Mouse (Mus musculus) hindbrain, embryonic 15.5 days (tissue): ENCODE measurements around the gene Tgfbr3. TPM values are rescaled to one million over a fixed set of nuclear protein-coding genes. Genes with fewer than 3 reads are reported as not detected.

Experiments used
- ATAC-seq: fragments of 200-750 bp; cut with Nextera tagmentation; 2 replicates; pipeline ENCODE4 v1.8.0; 2017; ENCODE audit warnings: low read depth, moderate number of reproducible peaks, moderate TSS enrichment; ENCODE audit not compliant: low FRiP score
- H3K27ac ChIP-seq: fragments of 300-500 bp; sonication (generic); replicated peaks from 2 replicates; pipeline ENCODE4 v1.5.1; 2015; ENCODE audit warnings: mild to moderate bottlenecking, inconsistent platforms
- H3K27me3 ChIP-seq: fragments of 300-500 bp; sonication (generic); 2 replicates; pipeline ENCODE4 v1.6.1; 2015; ENCODE audit warnings: control low read depth, inconsistent platforms
- H3K36me3 ChIP-seq: fragments of 300-500 bp; sonication (generic); 2 replicates; pipeline ENCODE4 v1.6.1; 2015; ENCODE audit warnings: control low read depth, inconsistent platforms
- H3K4me1 ChIP-seq: fragments of 300-500 bp; sonication (generic); replicated peaks from 2 replicates; pipeline ENCODE4 v1.6.1; 2015; ENCODE audit warnings: control low read depth, inconsistent platforms
- H3K4me2 ChIP-seq: fragments of 300-500 bp; sonication (generic); 2 replicates; pipeline ENCODE4 v1.6.1; 2015; ENCODE audit warnings: moderate library complexity, mild to moderate bottlenecking, inconsistent platforms
- H3K4me3 ChIP-seq: fragments of 300-500 bp; sonication (generic); 2 replicates; pipeline ENCODE4 v1.5.1; 2015; ENCODE audit warnings: mild to moderate bottlenecking, inconsistent platforms
- H3K9ac ChIP-seq: fragments of 300-500 bp; sonication (generic); 2 replicates; pipeline ENCODE4 v1.6.1; 2015; ENCODE audit warnings: inconsistent platforms
- H3K9me3 ChIP-seq: fragments of 300-500 bp; sonication (generic); 2 replicates; pipeline ENCODE4 v1.6.1; 2016; ENCODE audit warnings: control low read depth, inconsistent platforms
- WGBS: fragments of 180-500 bp; shearing (Covaris S2); methylation state at CpG from one replicate; pipeline ENCODE4 v1.1.7; 2015; 5-methylcytosine and 5-hydroxymethylcytosine counted together
- polyA plus RNA-seq: library from polyadenylated mRNA; unstranded; fragments of >200 nt; fragmentation: Nextera tagmentation; extraction: Ambion mirVana; gene quantifications from 2 replicates; pipeline ENCODE4 v1.2.1, GENCODE M21; 2015

The Tgfbr3 gene
- polyA plus RNA-seq, result 6.0 and 7.5 TPM in 2 replicates

DNA sequence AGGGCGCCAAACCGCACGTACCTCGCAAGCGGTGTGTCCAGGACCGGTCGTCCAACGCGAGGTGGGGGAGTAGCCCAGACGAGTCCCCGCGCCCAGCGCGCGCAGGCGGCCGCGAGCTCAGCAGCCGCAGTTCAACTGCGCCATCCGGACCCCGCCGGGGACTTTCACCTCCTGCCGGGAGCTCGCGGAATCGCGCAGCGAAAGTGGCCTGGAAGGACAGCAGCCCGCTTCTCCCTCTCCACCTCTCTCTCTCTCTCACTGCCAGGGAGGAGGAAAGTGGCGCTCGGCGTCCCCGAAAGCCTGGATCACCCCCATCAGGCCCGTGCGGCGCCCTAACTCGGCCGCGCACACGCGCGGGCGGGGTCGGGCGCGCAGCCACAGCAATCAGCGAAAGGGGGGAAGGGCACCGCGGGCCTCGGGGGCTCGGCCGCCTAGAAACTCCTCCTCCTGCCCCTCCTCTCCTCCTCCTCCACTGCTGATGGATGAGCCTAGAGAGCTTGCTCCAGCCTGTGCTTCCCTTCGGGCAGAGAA is at the start of gene Tgfbr3:
Gene Tgfbr3, minus strand, starts transcription at position 396 of the 531 bp plus-strand sequence.
- Histone ChIP-seq H3K27me3 (peaks cover 8% of the 10 kb centered on the region; the same call in 1 of the 2 replicates), H3K36me3 (no peaks in the 10 kb centered on the region), H3K9me3 (no peaks in the 10 kb centered on the region), H3K27ac (peak within 1 kb of the TSS; percentile 75), H3K4me3 (peak within 1 kb of the TSS; percentile 56), H3K4me2 (peak within 1 kb of the TSS; percentile 98), H3K4me1 (peaks cover 16% of the 10 kb centered on the region), H3K9ac (peak within 1 kb of the TSS; percentile 50)
- under 1% methylated on average over 37 of the region's 54 CpGs for WGBS
- ATAC-seq, result peak; percentile 92

DNA sequence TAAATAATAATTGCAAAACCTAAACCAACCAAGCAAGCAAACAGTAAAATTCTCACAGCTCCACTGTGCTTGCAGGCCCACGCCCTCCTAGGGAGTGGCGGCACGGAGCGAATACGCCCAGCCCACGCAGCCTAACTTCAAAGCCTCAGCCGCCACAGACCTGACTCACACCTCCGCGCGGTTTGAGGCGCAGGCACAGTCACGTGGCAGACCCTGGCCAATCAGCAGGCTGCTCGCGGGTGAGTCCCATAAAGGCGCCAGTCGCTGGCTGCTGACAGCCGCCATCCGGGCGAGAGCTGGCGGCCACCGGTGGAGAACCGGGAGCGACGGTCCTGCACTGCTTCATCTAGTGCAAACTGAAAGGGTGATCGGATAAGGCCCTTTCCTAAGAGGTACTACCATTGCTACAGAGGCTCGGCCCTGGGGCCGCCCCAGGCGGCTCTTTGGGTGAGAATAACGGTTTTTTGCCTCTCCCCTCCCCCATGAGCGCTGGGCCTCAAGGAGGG is 41.5 kb upstream of the Tgfbr3 start, which contains the start of gene Brdt:
Gene Brdt, plus strand, starts transcription at position 244 of the 506 bp plus-strand sequence.
- Histone ChIP-seq H3K4me2 (no peak within 1 kb of the TSS), H3K4me1 (no peaks in the 10 kb centered on the region), H3K9ac (no peak within 1 kb of the TSS), H3K27ac (no peak within 1 kb of the TSS), H3K36me3 (no peaks in the 10 kb centered on the region), H3K9me3 (no peaks in the 10 kb centered on the region), H3K27me3 (no peaks in the 10 kb centered on the region), H3K4me3 (no peak within 1 kb of the TSS)
- ATAC-seq, result no peak
- WGBS, result 91% methylated on average over 30 of the region's 30 CpGs

DNA sequence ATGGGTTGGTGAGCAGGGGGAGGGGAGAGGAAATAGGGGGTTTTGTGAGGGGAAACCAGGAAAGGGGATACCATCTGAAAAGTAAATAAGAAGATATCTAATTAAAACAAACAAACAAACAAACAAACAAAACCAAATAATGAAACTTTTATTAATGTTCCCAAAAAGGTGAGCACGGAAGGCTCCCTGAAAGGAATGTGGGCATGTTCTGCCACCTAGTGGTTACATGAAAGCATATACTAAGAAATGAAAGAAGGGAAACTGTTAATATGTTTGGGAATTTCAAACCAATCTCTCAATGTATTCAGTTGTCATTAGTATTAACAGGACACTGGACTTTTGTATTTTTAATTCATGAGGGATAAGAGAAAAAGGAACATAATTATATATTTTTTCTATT is 31.3 kb upstream of the Tgfbr3 start:
- WGBS, result 3% methylated on average over 1 of the region's 1 CpGs
- no peak overlapping the region for H3K9ac ChIP-seq
- H3K36me3 ChIP-seq, result no peaks in the 10 kb centered on the region
- H3K9me3 ChIP-seq, result no peaks in the 10 kb centered on the region
- no peak overlapping the region for H3K27ac ChIP-seq
- H3K27me3 ChIP-seq, result no peaks in the 10 kb centered on the region
- ATAC-seq, result no peak
- H3K4me2 ChIP-seq, result no peak overlapping the region
- H3K4me3 ChIP-seq, result no peak overlapping the region
- no peaks in the 10 kb centered on the region for H3K4me1 ChIP-seq

DNA sequence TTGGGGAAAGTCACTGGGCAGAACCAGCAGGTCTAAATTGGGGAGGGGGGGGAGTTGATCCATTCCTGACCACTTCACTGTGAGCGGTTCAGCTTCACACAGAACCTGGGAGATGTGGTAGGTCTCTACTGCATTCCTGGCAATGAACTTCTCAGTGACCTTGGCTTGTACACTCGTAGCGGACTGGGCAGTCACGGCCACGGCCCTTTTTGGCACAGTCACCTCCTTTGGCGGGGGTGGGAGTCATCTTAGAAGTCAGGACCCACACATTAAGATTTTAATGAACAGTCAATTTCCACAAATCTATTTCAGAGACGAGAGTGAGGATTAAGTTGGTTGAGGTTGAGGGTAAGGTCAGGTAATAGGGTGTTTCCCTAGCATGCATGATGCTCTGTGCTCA is 27.7 kb upstream of the Tgfbr3 start:
- no peak for ATAC-seq
- no peak overlapping the region for H3K27ac ChIP-seq
- 88% methylated on average over 7 of the region's 7 CpGs for WGBS
- H3K4me2 ChIP-seq, result no peak overlapping the region
- H3K9ac ChIP-seq, result no peak overlapping the region
- no peaks in the 10 kb centered on the region for H3K27me3 ChIP-seq
- no peaks in the 10 kb centered on the region for H3K4me1 ChIP-seq
- no peaks in the 10 kb centered on the region for H3K36me3 ChIP-seq
- no peaks in the 10 kb centered on the region for H3K9me3 ChIP-seq
- no peak overlapping the region for H3K4me3 ChIP-seq

DNA sequence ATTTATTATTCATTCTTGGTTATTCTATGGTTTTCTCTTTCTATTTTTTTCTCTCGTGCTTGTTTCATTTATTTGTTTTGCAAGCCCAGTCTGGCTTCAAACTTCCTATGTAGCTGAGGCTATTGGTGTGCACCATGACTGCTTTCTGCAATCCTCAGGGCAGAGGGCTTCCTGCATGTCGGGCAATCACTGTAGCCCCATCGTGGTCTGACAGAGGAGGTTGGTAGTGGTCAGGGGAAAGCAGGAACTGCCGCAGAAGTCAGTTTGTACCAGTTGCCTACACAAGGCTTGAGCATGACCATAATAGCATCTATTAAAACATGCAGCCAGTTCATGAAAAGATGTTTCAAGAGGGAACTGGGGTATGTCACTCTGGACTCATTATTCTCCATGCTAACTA is 18.0 kb upstream of the Tgfbr3 start:
- Histone ChIP-seq H3K9me3 (no peaks in the 10 kb centered on the region), H3K4me3 (no peak overlapping the region), H3K9ac (no peak overlapping the region), H3K4me2 (no peak overlapping the region), H3K4me1 (no peaks in the 10 kb centered on the region), H3K36me3 (no peaks in the 10 kb centered on the region), H3K27me3 (no peaks in the 10 kb centered on the region), H3K27ac (no peak overlapping the region)
- no peak for ATAC-seq
- WGBS, result 76% methylated on average over 4 of the region's 4 CpGs

DNA sequence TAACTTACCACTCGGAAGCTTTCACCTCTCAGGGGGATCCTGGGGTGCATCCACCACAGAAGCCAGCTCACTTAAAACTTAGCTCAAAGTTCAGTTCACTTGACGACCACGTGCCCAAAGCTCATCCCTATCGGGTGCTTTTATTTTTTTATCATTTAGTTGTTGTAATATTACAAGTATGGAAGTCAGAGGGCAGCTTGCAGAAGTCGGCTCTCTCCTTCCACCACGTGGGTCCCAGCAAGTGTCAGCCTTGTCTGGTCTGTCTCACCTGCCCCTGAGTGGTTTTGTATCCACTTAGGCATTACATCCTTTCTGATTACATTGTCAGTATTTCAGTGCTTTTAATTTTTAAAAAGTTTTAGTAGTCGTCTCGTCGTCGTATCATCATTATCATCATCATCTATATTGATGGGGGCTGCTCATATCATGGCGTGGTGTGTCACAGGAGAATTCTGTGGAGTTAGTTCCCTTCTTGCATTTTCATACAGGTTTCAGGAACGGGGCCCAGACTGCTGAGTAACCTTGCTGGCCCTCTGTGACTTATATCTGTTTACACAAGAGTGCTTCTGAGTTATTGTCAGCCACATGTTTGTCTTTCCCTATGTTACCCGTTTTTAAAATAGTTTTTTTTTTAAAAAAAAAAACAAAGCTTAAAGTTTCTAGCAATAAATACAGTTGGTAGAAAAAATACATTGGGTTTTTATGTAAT is 14.8 kb upstream of the Tgfbr3 start:
- no peaks in the 10 kb centered on the region for H3K4me1 ChIP-seq
- H3K27me3 ChIP-seq, result no peaks in the 10 kb centered on the region
- no peak for ATAC-seq
- 83% methylated on average over 13 of the region's 13 CpGs for WGBS
- H3K4me2 ChIP-seq, result no peak overlapping the region
- no peak overlapping the region for H3K27ac ChIP-seq
- H3K36me3 ChIP-seq, result no peaks in the 10 kb centered on the region
- H3K9me3 ChIP-seq, result no peaks in the 10 kb centered on the region
- no peak overlapping the region for H3K4me3 ChIP-seq
- H3K9ac ChIP-seq, result no peak overlapping the region

DNA sequence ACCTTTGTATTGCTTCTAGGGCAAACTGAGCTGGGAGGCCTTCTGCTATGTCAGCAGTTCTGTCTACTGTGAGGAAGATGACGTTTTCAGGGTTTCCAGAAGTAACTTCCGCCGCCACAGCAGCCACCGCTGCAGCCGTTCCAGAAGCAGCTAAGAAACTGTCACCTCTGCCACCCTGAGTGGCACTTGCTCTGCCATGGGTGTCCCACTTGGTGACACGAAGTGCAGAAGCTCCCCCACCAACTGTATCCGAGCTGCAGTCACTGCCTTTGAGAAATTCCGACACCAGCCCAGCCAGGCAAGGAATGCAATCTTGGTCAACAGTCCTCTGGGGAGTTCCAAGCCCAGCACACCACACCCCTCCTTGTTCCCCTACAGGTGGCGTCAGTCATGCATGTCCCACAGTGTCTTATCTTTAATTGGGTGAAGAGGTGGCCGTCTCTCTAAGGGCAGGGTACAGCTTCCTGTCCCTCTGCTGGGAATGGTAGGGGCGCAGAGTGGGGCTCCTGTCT is 14.0 kb upstream of the Tgfbr3 start:
- no peak overlapping the region for H3K27ac ChIP-seq
- 55% methylated on average over 11 of the region's 11 CpGs for WGBS
- no peak overlapping the region for H3K4me3 ChIP-seq
- H3K4me1 ChIP-seq, result no peaks in the 10 kb centered on the region
- 0 out of 2 replicates have a peak, but pooled peaks cover under 1% of the 10 kb centered on the region for H3K27me3 ChIP-seq
- no peak overlapping the region for H3K9ac ChIP-seq
- no peak overlapping the region for H3K4me2 ChIP-seq
- no peaks in the 10 kb centered on the region for H3K9me3 ChIP-seq
- no peak for ATAC-seq
- no peaks in the 10 kb centered on the region for H3K36me3 ChIP-seq

DNA sequence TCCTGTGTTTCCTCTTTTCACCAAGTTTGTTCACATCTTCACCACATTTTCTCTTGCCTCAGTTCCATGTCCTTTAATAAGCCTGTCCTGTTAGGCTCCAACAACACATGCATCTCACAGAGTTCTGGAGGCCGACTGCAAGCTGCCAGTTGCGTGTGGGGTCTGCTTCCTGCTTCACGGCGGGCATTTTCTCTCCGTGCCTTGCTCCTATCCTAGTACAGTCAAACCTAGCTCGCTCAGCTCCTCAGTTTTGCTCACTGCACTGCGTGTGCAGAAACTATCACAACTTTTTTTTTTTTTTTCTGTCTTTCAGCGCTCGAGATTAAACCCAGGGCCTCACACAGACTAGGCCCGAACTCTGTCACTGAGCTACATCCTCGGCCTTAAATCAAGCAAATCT is 9.4 kb upstream of the Tgfbr3 start:
- H3K27me3 ChIP-seq, result 0 out of 2 replicates have a peak, but pooled peaks cover 2% of the 10 kb centered on the region
- no peak overlapping the region for H3K27ac ChIP-seq
- H3K4me1 ChIP-seq, result peaks cover 4% of the 10 kb centered on the region; the same call in 1 of the 2 replicates
- no peaks in the 10 kb centered on the region for H3K36me3 ChIP-seq
- no peak for ATAC-seq
- H3K9ac ChIP-seq, result no peak overlapping the region
- no peak overlapping the region for H3K4me3 ChIP-seq
- no peaks in the 10 kb centered on the region for H3K9me3 ChIP-seq
- WGBS, result 89% methylated on average over 11 of the region's 11 CpGs
- H3K4me2 ChIP-seq, result no peak overlapping the region

DNA sequence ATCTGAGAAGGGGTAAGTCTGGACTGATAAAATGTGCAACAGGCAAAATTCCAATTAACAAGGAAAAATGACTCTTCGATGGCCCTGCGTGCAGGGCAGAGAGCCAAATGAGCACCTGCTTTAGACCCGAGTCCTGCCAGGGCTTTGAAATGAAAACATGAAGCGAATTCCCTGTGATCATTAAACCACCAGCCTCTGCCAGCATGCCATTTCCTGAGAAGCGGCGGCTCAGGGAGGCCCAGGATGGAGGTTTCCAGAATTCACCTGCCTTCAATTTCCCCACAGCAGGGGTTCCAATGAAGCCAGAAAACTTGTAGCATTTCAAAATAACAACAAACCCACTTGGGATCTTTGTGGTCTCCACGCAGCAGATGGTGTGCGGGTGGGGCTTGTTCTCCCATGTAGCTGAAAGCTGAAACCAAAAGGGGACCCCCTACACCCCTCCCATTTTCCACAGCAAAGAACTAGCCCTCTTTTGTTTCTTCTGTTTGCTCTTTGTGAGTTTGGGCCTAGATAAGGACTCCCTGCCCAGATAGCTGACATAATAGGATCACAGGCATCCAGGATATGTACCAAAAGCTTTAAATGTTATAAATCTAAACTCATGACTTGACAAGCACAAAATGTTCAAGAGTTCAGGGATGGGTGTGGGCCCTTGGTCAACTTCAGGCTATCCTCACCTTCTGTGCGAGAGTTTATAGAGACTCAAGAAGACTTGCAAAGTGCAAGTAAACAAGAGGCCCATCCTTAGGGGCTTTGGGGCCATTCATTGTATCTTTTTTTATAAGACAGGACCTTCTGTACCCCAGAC is 7.3 kb upstream of the Tgfbr3 start:
- H3K4me2 ChIP-seq, result no peak overlapping the region
- no peaks in the 10 kb centered on the region for H3K36me3 ChIP-seq
- no peak overlapping the region for H3K9ac ChIP-seq
- no peak overlapping the region for H3K4me3 ChIP-seq
- no peak overlapping the region for H3K27ac ChIP-seq
- H3K9me3 ChIP-seq, result no peaks in the 10 kb centered on the region
- no peak; the same call in 1 of the 2 replicates for ATAC-seq
- 0 out of 2 replicates have a peak, but pooled peaks cover 2% of the 10 kb centered on the region for H3K27me3 ChIP-seq
- WGBS, result 37% methylated on average over 9 of the region's 9 CpGs
- H3K4me1 ChIP-seq, result peaks cover 4% of the 10 kb centered on the region; the same call in 1 of the 2 replicates

DNA sequence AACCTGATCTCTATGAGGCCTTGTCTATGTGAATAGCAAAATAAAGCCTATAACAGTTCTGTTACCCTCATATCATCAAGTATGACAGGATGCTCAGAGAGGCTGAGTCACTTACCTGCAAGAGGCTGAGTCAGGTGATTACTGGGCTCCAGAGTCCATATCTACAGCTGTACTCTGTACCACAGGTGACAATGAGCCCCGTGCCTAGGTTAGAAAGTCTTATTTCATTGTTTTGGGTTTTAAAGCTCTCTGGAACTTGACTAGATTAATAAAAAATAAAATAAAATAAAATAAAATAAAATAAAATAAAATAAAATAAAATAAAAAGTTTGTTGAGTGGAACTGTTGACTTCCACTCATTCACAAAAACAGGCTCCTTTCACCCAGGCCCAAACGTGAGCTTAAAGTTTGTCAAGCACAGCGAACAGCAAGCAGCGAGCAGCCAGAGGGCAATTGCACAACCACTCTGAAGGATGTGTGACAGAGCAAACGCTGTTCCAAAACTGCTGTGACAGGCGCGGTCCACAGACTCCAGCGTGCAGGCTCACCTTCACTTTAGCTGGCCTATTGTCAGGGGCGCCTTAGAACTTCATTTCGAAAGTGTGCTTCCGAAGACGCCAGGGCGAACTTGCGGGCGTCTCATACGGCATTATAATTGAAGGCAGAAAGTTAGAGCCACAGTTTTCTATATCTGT is 6.5 kb upstream of the Tgfbr3 start:
- H3K36me3 ChIP-seq, result no peaks in the 10 kb centered on the region
- no peak overlapping the region for H3K27ac ChIP-seq
- 0 out of 2 replicates have a peak, but pooled peaks cover 3% of the 10 kb centered on the region for H3K27me3 ChIP-seq
- no peak overlapping the region for H3K4me2 ChIP-seq
- ATAC-seq, result no peak
- H3K4me3 ChIP-seq, result no peak overlapping the region
- H3K9ac ChIP-seq, result no peak overlapping the region
- H3K4me1 ChIP-seq, result peaks cover 4% of the 10 kb centered on the region; the same call in 1 of the 2 replicates
- no peaks in the 10 kb centered on the region for H3K9me3 ChIP-seq
- WGBS, result 71% methylated on average over 16 of the region's 16 CpGs

DNA sequence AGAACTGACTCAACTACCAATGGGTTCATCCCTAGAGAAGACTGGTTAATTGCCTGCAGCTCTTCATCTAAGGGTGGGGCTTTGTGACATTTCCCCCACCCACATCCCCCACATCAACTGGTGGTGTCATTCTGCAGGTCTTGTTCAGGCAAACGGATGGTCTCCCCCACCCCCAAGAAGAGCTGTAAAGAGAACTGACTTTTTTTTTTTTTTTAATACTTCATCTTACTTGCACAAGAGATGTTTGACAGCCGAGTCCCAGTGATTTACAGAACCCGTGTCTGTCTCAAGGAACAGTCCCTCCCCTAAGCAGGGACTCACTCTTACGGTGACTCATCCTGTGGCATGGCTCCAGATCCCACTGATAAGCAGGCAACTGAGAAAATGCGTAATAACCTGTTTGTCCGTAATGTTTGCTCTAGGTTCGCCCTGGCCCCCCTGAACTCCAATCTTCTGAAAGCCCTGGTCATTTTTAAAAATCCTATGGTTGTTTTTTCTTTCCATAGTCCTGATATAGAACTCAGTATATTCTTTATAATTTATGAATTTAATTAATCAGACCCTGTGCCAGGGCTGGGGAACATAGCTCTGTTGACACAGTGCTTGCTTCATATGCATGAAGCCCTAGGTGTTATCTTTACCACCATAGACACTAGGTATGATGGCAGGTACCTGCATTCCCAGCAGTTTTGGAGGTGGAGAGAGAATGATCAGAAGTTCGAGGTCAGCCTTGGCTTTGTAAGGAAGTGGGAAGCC is 5.8 kb upstream of the Tgfbr3 start:
- WGBS, result 73% methylated on average over 8 of the region's 8 CpGs
- H3K4me1 ChIP-seq, result peaks cover 4% of the 10 kb centered on the region; the same call in 1 of the 2 replicates
- ATAC-seq, result no peak
- no peak overlapping the region for H3K4me3 ChIP-seq
- H3K4me2 ChIP-seq, result no peak overlapping the region
- H3K9me3 ChIP-seq, result no peaks in the 10 kb centered on the region
- peaks cover 7% of the 10 kb centered on the region; the same call in 1 of the 2 replicates for H3K27me3 ChIP-seq
- H3K36me3 ChIP-seq, result no peaks in the 10 kb centered on the region
- no peak overlapping the region for H3K9ac ChIP-seq
- no peak overlapping the region for H3K27ac ChIP-seq
